Mouse (Mus musculus) E14TG2a.4 (cell line): ENCODE results near the gene Lrrc30.

Source experiments
- CTCF ChIP-seq: conservative IDR thresholded peaks from 2 replicates; pipeline ENCODE4 v1.5.1; 2014; ENCODE audit warnings: low read length
- POU5F1 ChIP-seq: IDR thresholded peaks from 2 replicates; pipeline ENCODE4 v1.6.1; 2014; ENCODE audit warnings: low read length, borderline replicate concordance

DNA sequence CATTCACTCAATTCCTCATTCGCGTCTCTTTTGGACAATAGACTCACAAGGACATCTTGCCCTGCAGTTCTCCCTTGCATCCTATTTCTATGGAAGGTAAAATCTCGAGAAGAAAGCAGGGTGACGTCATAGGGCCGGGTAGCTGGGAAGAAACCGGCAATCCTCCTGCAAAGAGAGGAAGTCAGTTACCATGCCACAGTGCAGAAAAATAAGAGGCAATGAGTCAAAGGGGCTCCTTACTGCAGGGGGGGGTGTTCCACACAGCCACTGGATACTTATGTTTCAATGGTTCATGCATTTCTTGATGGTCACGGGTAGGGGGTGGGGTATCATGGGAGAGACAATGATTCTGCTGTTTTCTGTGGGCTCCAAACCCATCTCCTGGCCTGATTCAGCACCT, 49.1 kb downstream of the Lrrc30 start:
- TF ChIP-seq CTCF = no peak
- TF ChIP-seq POU5F1 = no peak
